Mouse (Mus musculus) effector memory CD4-positive, alpha-beta T cell, adult 5 months (primary cell): Measurements from ENCODE around the gene Ifit3. TPM values are rescaled to one million over a fixed set of nuclear protein-coding genes. Genes with fewer than 3 reads are reported as not detected.

ENCODE experiments used
- polyA plus RNA-seq: library from polyadenylated mRNA; unstranded; fragments of 100-300 nt; shearing (Covaris generic); gene quantifications from one replicate; pipeline ENCODE4 v1.2.1, GENCODE M21; 2017

The Ifit3 gene
- 4.2 TPM for polyA plus RNA-seq

DNA sequence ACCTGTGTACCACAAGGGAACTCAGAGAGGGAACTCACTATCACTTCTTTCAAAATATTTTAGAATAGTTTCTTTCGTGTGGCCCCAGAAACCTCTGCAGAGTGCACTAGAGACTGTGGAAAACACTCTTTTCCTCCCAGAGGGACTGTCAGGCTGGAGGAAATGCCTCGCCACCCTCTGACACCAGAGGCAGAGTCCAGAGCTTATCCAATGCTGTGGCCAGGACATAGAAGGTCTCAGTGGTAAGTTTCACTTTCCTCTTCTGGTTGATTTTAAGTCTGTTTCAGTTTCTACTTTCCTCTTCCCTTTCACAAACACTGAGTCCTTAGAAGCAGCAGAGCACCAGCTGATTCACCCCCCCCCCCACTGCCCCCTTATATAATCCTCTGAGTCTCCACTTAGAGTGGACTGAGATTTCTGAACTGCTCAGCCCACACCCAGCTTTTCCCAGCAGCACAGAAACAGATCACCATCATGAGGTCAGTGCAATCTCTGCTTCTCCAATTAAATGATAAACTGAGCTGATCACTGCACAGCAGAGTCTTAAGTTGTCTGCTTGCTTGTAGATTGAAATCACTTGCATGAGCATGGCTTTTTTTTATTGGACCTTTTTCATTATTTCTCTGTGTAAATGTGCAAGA is at the start of gene Ifit3:
Gene Ifit3, plus strand, starts transcription at position 406 of the 641 bp plus-strand sequence.

DNA sequence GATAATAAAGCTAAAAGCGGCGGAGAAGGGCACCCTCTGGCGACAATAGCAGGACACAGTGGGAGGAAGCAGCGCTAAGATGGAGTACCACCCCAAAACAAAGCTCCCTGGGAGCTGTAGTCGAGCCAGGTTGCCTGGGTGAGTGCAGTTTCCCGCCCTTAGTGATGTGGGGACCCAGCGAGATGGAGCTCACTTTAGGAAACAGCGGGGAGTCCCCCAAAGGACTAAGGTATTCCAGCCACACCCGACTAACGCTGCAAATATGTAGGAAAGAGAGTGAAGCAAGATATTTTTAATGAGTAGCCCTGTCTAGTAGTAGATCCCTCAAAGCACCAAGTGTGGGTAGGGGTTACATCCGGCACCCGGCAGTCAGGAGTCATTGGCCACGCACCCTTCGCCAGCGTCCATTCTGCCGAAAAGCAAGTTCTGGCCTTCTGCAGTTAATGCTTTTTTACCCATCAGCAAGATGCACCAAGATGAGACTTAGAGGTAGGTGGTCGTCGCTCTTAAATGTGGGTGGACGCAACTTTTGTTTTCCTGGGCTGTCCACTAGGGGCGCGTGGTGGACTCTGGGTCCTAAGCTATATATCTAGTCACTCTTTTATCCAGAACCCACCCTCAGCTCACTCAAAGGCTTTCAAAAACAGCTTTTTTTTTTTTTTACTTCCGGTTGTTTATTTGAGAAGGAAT is 32.7 kb upstream of the Ifit3 start, which contains the start of gene Ifit2:
Gene Ifit2, plus strand, starts transcription at position 161 of the 690 bp plus-strand sequence.

DNA sequence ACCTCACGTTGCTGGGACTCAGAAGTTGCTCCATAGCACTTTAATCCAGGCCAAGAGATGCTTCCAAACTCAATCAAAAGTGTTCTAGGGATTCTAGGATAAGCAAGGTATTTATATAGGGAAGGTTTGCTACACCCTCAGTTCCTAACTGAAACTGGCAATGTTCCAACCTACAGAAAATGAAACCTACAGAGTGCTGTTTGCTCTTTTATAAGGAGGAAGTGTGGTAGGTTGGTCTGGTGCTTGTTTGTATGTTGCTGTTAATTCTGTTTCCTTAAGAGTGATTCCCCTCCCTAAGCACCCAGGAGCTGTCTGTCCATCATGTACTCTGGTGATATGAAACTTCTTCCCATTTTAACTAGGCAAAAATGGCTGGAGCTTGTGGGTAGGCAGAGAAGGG is 18.6 kb downstream of the Ifit3 start, which contains the start of gene Ifit1bl1:
Gene Ifit1bl1, minus strand, starts transcription at position 69 of the 400 bp plus-strand sequence.

DNA sequence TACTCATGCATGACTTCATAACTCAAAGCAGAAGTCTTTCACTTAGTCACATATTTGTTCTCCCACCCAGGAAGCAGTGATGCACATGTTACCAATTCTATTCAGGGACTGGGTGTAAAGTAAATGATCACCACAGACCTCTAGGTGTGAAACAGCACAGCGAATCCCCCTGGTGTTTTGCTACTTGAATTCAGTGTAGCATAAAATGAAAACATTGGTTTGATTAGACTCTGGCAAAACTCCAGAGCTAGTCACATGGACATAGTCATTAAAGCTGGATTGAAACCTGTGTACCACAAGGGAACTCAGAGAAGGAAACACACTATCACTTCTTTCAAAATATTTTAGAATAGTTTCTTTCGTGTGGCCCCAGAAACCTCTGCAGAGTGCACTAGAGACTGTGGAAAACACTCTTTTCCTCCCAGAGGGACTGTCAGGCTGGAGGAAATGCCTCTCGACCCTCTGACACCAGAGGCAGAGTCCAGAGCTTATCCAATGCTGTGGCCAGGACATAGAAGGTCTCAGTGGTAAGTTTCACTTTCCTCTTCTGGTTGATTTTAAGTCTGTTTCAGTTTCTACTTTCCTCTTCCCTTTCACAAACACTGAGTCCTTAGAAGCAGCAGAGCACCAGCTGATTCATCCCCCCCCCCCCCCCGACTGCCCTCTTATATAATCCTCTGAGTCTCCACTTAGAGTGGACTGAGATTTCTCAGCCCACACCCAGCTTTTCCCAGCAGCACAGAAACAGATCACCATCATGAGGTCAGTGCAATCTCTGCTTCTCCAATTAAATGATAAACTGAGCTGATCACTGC is 24.1 kb downstream of the Ifit3 start, which contains the start of gene Ifit3b:
Gene Ifit3b, plus strand, starts transcription at position 734 of the 815 bp plus-strand sequence.

Other genes with a start within 250 kb of the Ifit3 start
- not detected for gene Ch25h, start 108.4 kb upstream of the Ifit3 start, polyA plus RNA-seq
- 57.2 TPM for gene Lipa, start 56.1 kb upstream of the Ifit3 start, polyA plus RNA-seq
- 11.0 TPM for gene Ifit2, start 32.8 kb upstream of the Ifit3 start, polyA plus RNA-seq
- 16.7 TPM for gene Ifit1bl1, start 18.4 kb downstream of the Ifit3 start, polyA plus RNA-seq
- 2.0 TPM for gene Ifit3b, start 24.4 kb downstream of the Ifit3 start, polyA plus RNA-seq
- gene Ifit1bl2, start 57.2 kb downstream of the Ifit3 start, polyA plus RNA-seq = 0.32 TPM
- 5.5 TPM for gene Ifit1, start 57.3 kb downstream of the Ifit3 start, polyA plus RNA-seq
- gene Slc16a12, start 163.8 kb downstream of the Ifit3 start, polyA plus RNA-seq = not detected